ENCODE assay signal across 34 mouse cellular contexts in genomic region chr4:140446455-140446854, GRCm38 (mm10).
"Had no signal": no experiment of that assay in that cellular context is flagged by ENCODE, and none has a peak within 500 bp of the region (broad histone marks: within the 10 kb centered on the region; RNA-seq: fewer than 3 reads in every experiment).

No protein-coding gene starts in this region.

- H3K36me3 ChIP-seq: heart, embryonic 12.5 days; heart, embryonic 13.5 days; heart, embryonic 15.5 days; hindbrain, embryonic 10.5 days; hindbrain, embryonic 12.5 days; hindbrain, embryonic 13.5 days; hindbrain, embryonic 15.5 days; intestine, embryonic 15.5 days; kidney, embryonic 15.5 days had no signal

- H3K4me3 ChIP-seq: heart, embryonic 12.5 days; heart, embryonic 13.5 days; heart, embryonic 15.5 days; hindbrain, embryonic 10.5 days; hindbrain, embryonic 12.5 days; hindbrain, embryonic 13.5 days; hindbrain, embryonic 15.5 days; intestine, embryonic 15.5 days; kidney, embryonic 15.5 days; layer of hippocampus, adult 2 months had no signal

- H3K4me2 ChIP-seq: heart, embryonic 11.5 days; heart, embryonic 12.5 days; heart, embryonic 13.5 days; heart, embryonic 15.5 days; hindbrain, embryonic 12.5 days; hindbrain, embryonic 13.5 days; hindbrain, embryonic 14.5 days; hindbrain, embryonic 15.5 days; intestine, embryonic 15.5 days; kidney, embryonic 15.5 days had no signal

- H3K9me3 ChIP-seq: heart, embryonic 12.5 days; heart, embryonic 13.5 days; heart, embryonic 15.5 days; hindbrain, embryonic 10.5 days; hindbrain, embryonic 12.5 days; hindbrain, embryonic 13.5 days; hindbrain, embryonic 15.5 days; intestine, embryonic 15.5 days; kidney, embryonic 15.5 days had no signal

- ATAC-seq: hindbrain, embryonic 16.5 days; hindbrain, postnatal 0 days; inflammation-experienced regulatory T-cells, adult 6 months; intestine, embryonic 15.5 days; intestine, embryonic 16.5 days; intestine, postnatal 0 days had no signal

- H3K4me1 ChIP-seq: heart, embryonic 12.5 days; heart, embryonic 13.5 days; heart, embryonic 15.5 days; hindbrain, embryonic 10.5 days; hindbrain, embryonic 12.5 days; hindbrain, embryonic 15.5 days; intestine, embryonic 15.5 days; kidney, embryonic 15.5 days had no signal

- DNase-seq: heart, postnatal 10 days; heart, postnatal 14 days; heart, postnatal 36 days; heart, postnatal 4 days; kidney, adult 11 months; kidney, adult 18-20 months; kidney, adult 2 months; kidney, adult 8-10 months; kidney, adult 9 months; kidney, postnatal 10 days; kidney, postnatal 14 days; kidney, postnatal 25 days; kidney, postnatal 36 days; kidney, postnatal 4 days; layer of hippocampus, adult 9-11 months; layer of hippocampus, postnatal 36 days had no signal

- H3K27me3 ChIP-seq: heart, embryonic 12.5 days; heart, embryonic 13.5 days; heart, embryonic 15.5 days; hindbrain, embryonic 15.5 days; intestine, embryonic 15.5 days; kidney, embryonic 15.5 days had no signal

- H3K9ac ChIP-seq: heart, embryonic 12.5 days; heart, embryonic 13.5 days; heart, embryonic 15.5 days; hindbrain, embryonic 12.5 days; hindbrain, embryonic 13.5 days; hindbrain, embryonic 14.5 days; hindbrain, embryonic 15.5 days; intestine, embryonic 15.5 days; kidney, embryonic 15.5 days had no signal

- H3K27ac ChIP-seq: heart, embryonic 13.5 days; heart, embryonic 15.5 days; hindbrain, embryonic 10.5 days; hindbrain, embryonic 12.5 days; hindbrain, embryonic 13.5 days; hindbrain, embryonic 14.5 days; hindbrain, embryonic 15.5 days; hindbrain, postnatal 0 days; intestine, embryonic 15.5 days; kidney, embryonic 15.5 days; kidney, postnatal 0 days; layer of hippocampus, adult 2 months had no signal
